Mouse (Mus musculus): ENCODE measurements around the gene Mef2b. TPM values are rescaled to one million over a fixed set of nuclear protein-coding genes. Genes with fewer than 3 reads are reported as not detected.

The Mef2b gene
- polyA plus RNA-seq, 1 experiment from 2014 or later, result 0.46 TPM

- Histone ChIP-seq H3K4me1 (ENCODE audit: control insufficient read depth, insufficient read depth, low read length) (peaks cover 3% of the 10 kb centered on the region; the same call in 1 of the 2 replicates), H3K4me2 (ENCODE audit: low read length) (no peak overlapping the region), H3K27ac (replicated peaks; ENCODE audit: low read depth, low read length) (no peak overlapping the region), H3K9me3 (ENCODE audit: control insufficient read depth, low read length) (no peaks in the 10 kb centered on the region), H3K4me3 (replicated peaks; ENCODE audit: low read depth, low read length) (no peak overlapping the region), H3K9ac (replicated peaks; ENCODE audit: low read length) (no peak overlapping the region), H3K36me3 (ENCODE audit: control insufficient read depth, insufficient read depth, low read length) (no peaks in the 10 kb centered on the region), H3K27me3 (ENCODE audit: control insufficient read depth, insufficient read depth, low read length) (peaks cover 10% of the 10 kb centered on the region; the same call in 1 of the 2 replicates)
- DNase-seq (no peak), ATAC-seq (ENCODE audit: low FRiP score, low TSS enrichment) (no peak)
- WGBS, result 89% methylated on average over 3 of the region's 3 CpGs
These were observed 23.8 kb downstream of the Mef2b start for GRCm38 (mm10) chr8:70163316-70163715.

- Histone ChIP-seq H3K9ac (replicated peaks; ENCODE audit: low read length) (no peak overlapping the region; the same call in 1 of the 2 replicates), H3K4me3 (replicated peaks; ENCODE audit: low read depth, low read length) (peak overlapping the region; percentile 18), H3K36me3 (ENCODE audit: control insufficient read depth, insufficient read depth, low read length) (no peaks in the 10 kb centered on the region), H3K4me2 (ENCODE audit: low read length) (peak overlapping the region; percentile 55), H3K27ac (replicated peaks; ENCODE audit: low read depth, low read length) (no peak overlapping the region), H3K4me1 (ENCODE audit: control insufficient read depth, insufficient read depth, low read length) (peaks cover 3% of the 10 kb centered on the region; the same call in 1 of the 2 replicates), H3K9me3 (ENCODE audit: control insufficient read depth, low read length) (no peaks in the 10 kb centered on the region), H3K27me3 (ENCODE audit: control insufficient read depth, insufficient read depth, low read length) (peaks cover 10% of the 10 kb centered on the region; the same call in 1 of the 2 replicates)
- WGBS, result 4% methylated on average over 21 of the region's 21 CpGs
- DNase-seq (peak; percentile 91), ATAC-seq (ENCODE audit: low FRiP score, low TSS enrichment) (peak; percentile 81)
These were observed 27.1 kb downstream of the Mef2b start for GRCm38 (mm10) chr8:70166504-70167110.

GRCm38 (mm10) chr8:70170116-70170515, 30.6 kb downstream of the Mef2b start:
- Histone ChIP-seq H3K9ac (replicated peaks; ENCODE audit: low read length) (no peak overlapping the region), H3K27me3 (ENCODE audit: control insufficient read depth, insufficient read depth, low read length) (peaks cover 10% of the 10 kb centered on the region; the same call in 1 of the 2 replicates), H3K4me3 (replicated peaks; ENCODE audit: low read depth, low read length) (no peak overlapping the region), H3K27ac (replicated peaks; ENCODE audit: low read depth, low read length) (no peak overlapping the region), H3K4me1 (ENCODE audit: control insufficient read depth, insufficient read depth, low read length) (peaks cover 11% of the 10 kb centered on the region; the same call in 1 of the 2 replicates), H3K4me2 (ENCODE audit: low read length) (no peak overlapping the region), H3K36me3 (ENCODE audit: control insufficient read depth, insufficient read depth, low read length) (no peaks in the 10 kb centered on the region), H3K9me3 (ENCODE audit: control insufficient read depth, low read length) (no peaks in the 10 kb centered on the region)
- DNase-seq, result no peak
- no peak for ATAC-seq (ENCODE audit: low FRiP score, low TSS enrichment)
- 89% methylated on average over 3 of the region's 3 CpGs for WGBS

- DNase-seq (no peak), ATAC-seq (ENCODE audit: low FRiP score, low TSS enrichment) (no peak)
- Histone ChIP-seq H3K27me3 (ENCODE audit: control insufficient read depth, insufficient read depth, low read length) (peaks cover 10% of the 10 kb centered on the region; the same call in 1 of the 2 replicates), H3K4me1 (ENCODE audit: control insufficient read depth, insufficient read depth, low read length) (peaks cover 11% of the 10 kb centered on the region; the same call in 1 of the 2 replicates), H3K4me2 (ENCODE audit: low read length) (no peak overlapping the region), H3K9me3 (ENCODE audit: control insufficient read depth, low read length) (no peaks in the 10 kb centered on the region), H3K36me3 (ENCODE audit: control insufficient read depth, insufficient read depth, low read length) (no peaks in the 10 kb centered on the region), H3K9ac (replicated peaks; ENCODE audit: low read length) (no peak overlapping the region), H3K27ac (replicated peaks; ENCODE audit: low read depth, low read length) (no peak overlapping the region), H3K4me3 (replicated peaks; ENCODE audit: low read depth, low read length) (no peak overlapping the region)
- WGBS, result 74% methylated on average over 3 of the region's 3 CpGs
These were observed 31.2 kb downstream of the Mef2b start for GRCm38 (mm10) chr8:70170748-70171147.

DNA sequence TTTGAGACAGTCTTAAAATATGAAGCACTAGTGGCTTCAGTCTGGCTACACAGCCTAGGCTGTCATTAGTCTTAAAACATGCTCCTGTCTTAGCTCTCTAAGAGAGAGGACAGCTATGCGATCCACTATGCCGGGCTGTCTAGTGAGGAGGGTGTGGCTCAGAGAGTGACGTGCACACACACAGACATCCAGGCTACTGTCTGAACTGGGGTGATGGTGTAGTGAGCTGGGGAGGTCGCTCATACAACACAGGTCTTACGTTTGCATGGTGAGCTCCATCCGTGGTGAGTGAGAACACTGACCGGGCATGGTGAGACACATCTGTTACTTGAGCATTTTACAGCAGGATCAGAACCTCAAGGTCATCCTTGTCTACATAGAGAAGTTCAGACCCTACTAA, 31.7 kb downstream of the Mef2b start:
- H3K36me3 ChIP-seq (ENCODE audit: control insufficient read depth, insufficient read depth, low read length), result no peaks in the 10 kb centered on the region
- H3K9me3 ChIP-seq (ENCODE audit: control insufficient read depth, low read length), result no peaks in the 10 kb centered on the region
- peaks cover 11% of the 10 kb centered on the region; the same call in 1 of the 2 replicates for H3K4me1 ChIP-seq (ENCODE audit: control insufficient read depth, insufficient read depth, low read length)
- H3K9ac ChIP-seq (replicated peaks; ENCODE audit: low read length), result no peak overlapping the region
- 91% methylated on average over 7 of the region's 7 CpGs for WGBS
- no peak overlapping the region for H3K4me3 ChIP-seq (replicated peaks; ENCODE audit: low read depth, low read length)
- no peak overlapping the region for H3K27ac ChIP-seq (replicated peaks; ENCODE audit: low read depth, low read length)
- H3K27me3 ChIP-seq (ENCODE audit: control insufficient read depth, insufficient read depth, low read length), result peaks cover 6% of the 10 kb centered on the region; the same call in 1 of the 2 replicates
- ATAC-seq (ENCODE audit: low FRiP score, low TSS enrichment), result no peak
- H3K4me2 ChIP-seq (ENCODE audit: low read length), result no peak overlapping the region
- no peak for DNase-seq

DNA sequence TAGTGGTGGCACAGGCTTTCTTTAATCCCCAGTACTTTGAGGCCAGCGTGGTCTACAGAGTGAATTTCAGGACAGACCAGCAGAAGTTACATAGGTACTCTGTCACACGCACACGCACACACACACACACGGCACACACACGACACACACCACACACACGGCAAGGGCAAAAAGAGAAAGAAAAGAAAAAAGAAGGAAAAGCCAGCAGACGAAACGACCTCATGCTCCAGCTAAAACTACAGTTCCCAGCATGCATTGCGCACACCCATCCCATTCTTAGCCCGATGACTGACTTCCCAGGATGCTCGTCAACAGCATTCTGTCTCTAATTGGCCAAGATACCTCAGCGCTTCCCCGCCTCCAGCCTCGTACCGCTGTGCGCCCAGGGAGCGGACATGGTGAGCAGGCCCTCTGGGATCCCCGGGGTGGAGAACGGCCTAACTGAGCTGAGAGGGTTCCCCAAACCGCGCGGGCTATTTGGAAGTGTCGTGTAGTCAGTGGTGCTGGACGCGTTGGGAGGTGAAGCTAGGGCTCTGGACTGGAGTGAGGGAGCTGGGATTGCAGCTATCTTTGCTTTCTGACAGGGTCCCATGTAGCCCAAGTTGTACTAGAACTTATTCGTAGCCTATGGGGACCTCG, 32.7 kb downstream of the Mef2b start, which contains the start of gene Tmem161a:
TSS of gene Tmem161a (plus strand) at position 314 of the 639 bp plus-strand sequence.
- DNase-seq, result peak; percentile 95
- 2% methylated on average over 27 of the region's 27 CpGs for WGBS

GRCm38 (mm10) chr8:70173320-70173719, 33.8 kb downstream of the Mef2b start:
- ATAC-seq (ENCODE audit: low FRiP score, low TSS enrichment) (no peak), DNase-seq (no peak)
- H3K4me2 ChIP-seq (ENCODE audit: low read length), result peak overlapping the region; percentile 64; the same call in 1 of the 2 replicates
- H3K9me3 ChIP-seq (ENCODE audit: control insufficient read depth, low read length), result no peaks in the 10 kb centered on the region
- H3K27ac ChIP-seq (replicated peaks; ENCODE audit: low read depth, low read length), result no peak overlapping the region
- no peak overlapping the region for H3K9ac ChIP-seq (replicated peaks; ENCODE audit: low read length)
- WGBS, result 90% methylated on average over 5 of the region's 5 CpGs
- H3K4me3 ChIP-seq (replicated peaks; ENCODE audit: low read depth, low read length), result no peak overlapping the region
- peaks cover 8% of the 10 kb centered on the region; the same call in 1 of the 2 replicates for H3K4me1 ChIP-seq (ENCODE audit: control insufficient read depth, insufficient read depth, low read length)
- no peaks in the 10 kb centered on the region for H3K27me3 ChIP-seq (ENCODE audit: control insufficient read depth, insufficient read depth, low read length)
- peaks cover 14% of the 10 kb centered on the region for H3K36me3 ChIP-seq (ENCODE audit: control insufficient read depth, insufficient read depth, low read length)

More for the DNA sequence above, 32.7 kb downstream of the Mef2b start, which contains the start of gene Tmem161a:
- Histone ChIP-seq H3K4me3 (replicated peaks; ENCODE audit: low read depth, low read length) (peak within 1 kb of the TSS; percentile 63), H3K9me3 (ENCODE audit: control insufficient read depth, low read length) (no peaks in the 10 kb centered on the region), H3K4me2 (ENCODE audit: low read length) (peak within 1 kb of the TSS; percentile 64), H3K9ac (replicated peaks; ENCODE audit: low read length) (peak within 1 kb of the TSS; percentile 78), H3K27ac (replicated peaks; ENCODE audit: low read depth, low read length) (no peak within 1 kb of the TSS), H3K27me3 (ENCODE audit: control insufficient read depth, insufficient read depth, low read length) (no peaks in the 10 kb centered on the region), H3K36me3 (ENCODE audit: control insufficient read depth, insufficient read depth, low read length) (peaks cover 6% of the 10 kb centered on the region), H3K4me1 (ENCODE audit: control insufficient read depth, insufficient read depth, low read length) (peaks cover 8% of the 10 kb centered on the region; the same call in 1 of the 2 replicates)
- peak; percentile 93 for ATAC-seq (ENCODE audit: low FRiP score, low TSS enrichment)

DNA sequence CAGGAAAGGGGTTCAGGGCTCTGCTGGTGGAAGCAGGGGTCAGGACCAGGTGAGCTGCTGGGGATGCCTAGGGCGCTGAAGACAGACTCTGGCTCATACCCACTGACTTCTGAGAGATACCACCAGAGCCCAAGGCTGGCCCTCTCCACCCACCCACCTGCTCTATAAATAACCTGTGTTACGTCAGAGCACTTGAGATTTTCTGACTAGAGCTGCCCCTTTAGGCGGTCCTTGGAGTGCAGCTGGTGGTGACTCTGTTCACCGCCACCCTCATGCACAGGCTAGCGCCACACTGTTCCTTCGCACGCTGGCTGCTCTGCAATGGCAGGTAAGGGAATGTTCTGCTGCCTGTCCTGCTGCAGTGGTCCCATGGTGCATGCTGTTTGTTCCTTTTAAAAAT, 34.6 kb downstream of the Mef2b start:
- no peak overlapping the region for H3K4me3 ChIP-seq (replicated peaks; ENCODE audit: low read depth, low read length)
- H3K9me3 ChIP-seq (ENCODE audit: control insufficient read depth, low read length), result no peaks in the 10 kb centered on the region
- no peak overlapping the region for H3K27ac ChIP-seq (replicated peaks; ENCODE audit: low read depth, low read length)
- H3K36me3 ChIP-seq (ENCODE audit: control insufficient read depth, insufficient read depth, low read length), result peaks cover 21% of the 10 kb centered on the region
- peaks cover 8% of the 10 kb centered on the region; the same call in 1 of the 2 replicates for H3K4me1 ChIP-seq (ENCODE audit: control insufficient read depth, insufficient read depth, low read length)
- 92% methylated on average over 7 of the region's 7 CpGs for WGBS
- H3K27me3 ChIP-seq (ENCODE audit: control insufficient read depth, insufficient read depth, low read length), result no peaks in the 10 kb centered on the region
- DNase-seq (no peak), ATAC-seq (ENCODE audit: low FRiP score, low TSS enrichment) (no peak)
- no peak overlapping the region for H3K9ac ChIP-seq (replicated peaks; ENCODE audit: low read length)
- no peak overlapping the region for H3K4me2 ChIP-seq (ENCODE audit: low read length)
